ENCODE assay signal across 8 mouse cellular contexts in the genomic region with DNA sequence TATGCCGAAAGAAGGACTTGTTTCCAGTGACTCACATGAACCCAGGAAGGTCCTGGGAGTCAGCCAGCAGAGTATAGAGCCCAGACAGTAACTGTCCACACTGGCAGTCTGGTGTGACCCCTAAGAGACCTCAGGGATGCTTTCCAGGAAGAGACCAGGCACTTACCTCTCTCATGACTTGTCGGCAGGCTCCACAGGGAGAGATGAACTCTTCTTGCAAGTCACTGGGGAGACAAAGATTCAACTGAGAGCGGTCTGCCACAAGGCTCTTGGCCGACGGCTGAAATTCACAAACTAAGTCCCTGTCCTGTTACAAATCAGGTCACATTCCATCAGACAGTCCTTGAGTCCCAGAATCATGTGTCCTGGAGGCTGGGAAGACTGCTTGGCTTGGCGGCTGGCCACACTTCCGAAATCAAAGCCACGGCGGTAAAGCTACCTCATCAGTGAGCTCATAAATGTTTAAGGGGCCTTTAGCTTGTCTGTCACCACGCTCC. TPM values are rescaled to one million over a fixed set of nuclear protein-coding genes. Genes with fewer than 3 reads are reported as not detected.
DNase-seq lines count a peak whose midpoint lies in the region; ATAC-seq and TF ChIP-seq lines count a peak whose summit lies in the region.

No protein-coding gene starts in this region.

- H3K36me3 ChIP-seq in heart, embryonic 13.5 days, result no peaks in the 10 kb centered on the region
- H3K36me3 ChIP-seq in liver, postnatal 0 days (replicated peaks; ENCODE audit: insufficient read depth, low read length), result peaks cover 3% of the 10 kb centered on the region; the same call in 1 of the 2 replicates

- no peak for DNase-seq in heart, adult 8-10 months (ENCODE audit: low spot score)
- DNase-seq in brain, embryonic 14.5 days (ENCODE audit: low read depth), result peak; percentile 47
- DNase-seq in kidney, adult 18-20 months, result peak; percentile 65
- no peak for DNase-seq in liver, postnatal 0 days
- no peak for DNase-seq in embryo, embryonic 10 days (ENCODE audit: low spot score)
- DNase-seq in frontal cortex, postnatal 14 days (ENCODE audit: low spot score in 2 of 2), result no peak
- no peak for DNase-seq in lung, postnatal 36 days

- H3K4me2 ChIP-seq in heart, embryonic 13.5 days, result peak overlapping the region; percentile 43
- no peak overlapping the region for H3K4me2 ChIP-seq in liver, postnatal 0 days (ENCODE audit: low read depth, low read length)

- ATAC-seq in heart, embryonic 13.5 days (ENCODE audit: extremely low read depth, insufficient number of reproducible peaks, low FRiP score, low TSS enrichment), result no peak
- ATAC-seq in liver, postnatal 0 days, result peak; percentile 40

- H3K9ac ChIP-seq in heart, embryonic 13.5 days, result peak overlapping the region; percentile 58; the same call in 1 of the 2 replicates
- peak overlapping the region; percentile 27; the same call in 1 of the 2 replicates for H3K9ac ChIP-seq in liver, postnatal 0 days (replicated peaks)

- no peaks in the 10 kb centered on the region for H3K9me3 ChIP-seq in heart, embryonic 13.5 days
- H3K9me3 ChIP-seq in liver, postnatal 0 days (ENCODE audit: low read length), result no peaks in the 10 kb centered on the region

- no peak for TF ChIP-seq CTCF in brain, embryonic 14.5 days (IDR thresholded peaks at IDR 0.05; ENCODE audit: borderline replicate concordance, extremely low read depth, insufficient read depth, insufficient read length)
- no peak for TF ChIP-seq CTCF in liver, postnatal 0 days (IDR thresholded peaks at IDR 0.05; ENCODE audit: low read depth)

- peaks cover 41% of the 10 kb centered on the region for H3K4me1 ChIP-seq in heart, embryonic 13.5 days
- H3K4me1 ChIP-seq in liver, postnatal 0 days (ENCODE audit: insufficient read depth), result peaks cover 4% of the 10 kb centered on the region; the same call in 1 of the 2 replicates

- 0 out of 2 replicates have a peak, but pooled peaks cover 4% of the 10 kb centered on the region for H3K27me3 ChIP-seq in heart, embryonic 13.5 days (replicated peaks)
- no peaks in the 10 kb centered on the region for H3K27me3 ChIP-seq in liver, postnatal 0 days (ENCODE audit: insufficient read depth, low read length)

- no peak overlapping the region for H3K4me3 ChIP-seq in heart, embryonic 13.5 days
- H3K4me3 ChIP-seq in liver, postnatal 0 days (ENCODE audit: low read depth, low read length), result no peak overlapping the region

- no peak for TF ChIP-seq EP300 in liver, postnatal 0 days (IDR thresholded peaks at IDR 0.05; ENCODE audit: low read depth)

- WGBS in heart, embryonic 13.5 days, result 36% methylated on average over 10 of the region's 10 CpGs
- WGBS in liver, postnatal 0 days (ENCODE audit: insufficient replicate concordance), result 66% methylated on average over 10 of the region's 10 CpGs

- peak overlapping the region; percentile 82 for H3K27ac ChIP-seq in heart, embryonic 13.5 days (replicated peaks)
- H3K27ac ChIP-seq in liver, postnatal 0 days (ENCODE audit: low read depth), result peak overlapping the region; percentile 87

- TF ChIP-seq POLR2A in brain, embryonic 14.5 days (IDR thresholded peaks at IDR 0.05; ENCODE audit: borderline replicate concordance, extremely low read depth, insufficient read depth, insufficient read length, poor library complexity, severe bottlenecking), result no peak

RNA-seq across cellular contexts. Expression of a gene that starts 17.3 kb away (rescaled TPM):
- 67.0 and 69.5 TPM in 2 replicates for polyA plus RNA-seq in heart, embryonic 13.5 days (2015; fragmentation: Nextera tagmentation; extraction: Ambion mirVana)
- 100 to 1,000 TPM; 791 to 970 (median 864) TPM for total RNA-seq in heart, adult 8-10 months (2022)
- 87.9 and 92.7 TPM in 2 replicates for polyA plus RNA-seq in brain, embryonic 14.5 days (2012; rRNA removed)
- polyA plus RNA-seq in liver, postnatal 0 days (2015; fragmentation: Nextera tagmentation; extraction: Ambion mirVana), result 52.5 and 69.5 TPM in 2 replicates

RNA-seq across cellular contexts. Expression of a gene that starts 24.4 kb away (rescaled TPM):
- polyA plus RNA-seq in heart, embryonic 13.5 days (2015; fragmentation: Nextera tagmentation; extraction: Ambion mirVana), result 13.5 and 14.3 TPM in 2 replicates
- total RNA-seq in heart, adult 8-10 months (2022), result 1 to 10 TPM; 2.1 to 3.2 (median 2.8) TPM
- 1.9 and 3.2 TPM in 2 replicates for polyA plus RNA-seq in brain, embryonic 14.5 days (2012; rRNA removed)
- 17.7 and 24.2 TPM in 2 replicates for polyA plus RNA-seq in liver, postnatal 0 days (2015; fragmentation: Nextera tagmentation; extraction: Ambion mirVana)

RNA-seq across cellular contexts. Expression of a gene that starts 38.9 kb away (rescaled TPM):
- 291 and 314 TPM in 2 replicates for polyA plus RNA-seq in heart, embryonic 13.5 days (2015; fragmentation: Nextera tagmentation; extraction: Ambion mirVana)
- total RNA-seq in heart, adult 8-10 months (2022), result 10 to 100 TPM; 63.3 to 65.5 (median 64.3) TPM
- 152 and 167 TPM in 2 replicates for polyA plus RNA-seq in brain, embryonic 14.5 days (2012; rRNA removed)
- 102 and 111 TPM in 2 replicates for polyA plus RNA-seq in liver, postnatal 0 days (2015; fragmentation: Nextera tagmentation; extraction: Ambion mirVana)

RNA-seq across cellular contexts. Expression of a gene that starts 52.9 kb away (rescaled TPM):
- polyA plus RNA-seq in heart, embryonic 13.5 days (2015; fragmentation: Nextera tagmentation; extraction: Ambion mirVana), result not detected in 2 replicates
- total RNA-seq in heart, adult 8-10 months (2022), result not detected
- polyA plus RNA-seq in brain, embryonic 14.5 days (2012; rRNA removed), result 2.9 and 4.3 TPM in 2 replicates
- polyA plus RNA-seq in liver, postnatal 0 days (2015; fragmentation: Nextera tagmentation; extraction: Ambion mirVana), result not detected in 2 replicates

Comparison
In these comparisons a context has a peak if more than half of its experiments do, and no peak if none do; other contexts are left out.
1. DNase-seq: peak in brain, embryonic 14.5 days (single experiment) and kidney, adult 18-20 months (single experiment); none in heart, adult 8-10 months (single experiment), liver, postnatal 0 days (single experiment), embryo, embryonic 10 days (single experiment), frontal cortex, postnatal 14 days (0 of 2) and lung, postnatal 36 days (single experiment).